Mouse (Mus musculus) embryonic fibroblast, embryonic 13.5 days (primary cell): ENCODE measurements around the gene Kcnj6.

ENCODE experiments used
- CTCF ChIP-seq: IDR thresholded peaks from 2 replicates; pipeline ENCODE4 v1.5.1; 2011; ENCODE audit warnings: mild to moderate bottlenecking, control low read depth, low read length, moderate library complexity, borderline replicate concordance; ENCODE audit not compliant: insufficient read depth
- POLR2A ChIP-seq: IDR thresholded peaks from 2 replicates; pipeline ENCODE4 v1.6.1; 2011; ENCODE audit warnings: low read depth, mild to moderate bottlenecking, control low read depth, low read length, moderate library complexity

DNA sequence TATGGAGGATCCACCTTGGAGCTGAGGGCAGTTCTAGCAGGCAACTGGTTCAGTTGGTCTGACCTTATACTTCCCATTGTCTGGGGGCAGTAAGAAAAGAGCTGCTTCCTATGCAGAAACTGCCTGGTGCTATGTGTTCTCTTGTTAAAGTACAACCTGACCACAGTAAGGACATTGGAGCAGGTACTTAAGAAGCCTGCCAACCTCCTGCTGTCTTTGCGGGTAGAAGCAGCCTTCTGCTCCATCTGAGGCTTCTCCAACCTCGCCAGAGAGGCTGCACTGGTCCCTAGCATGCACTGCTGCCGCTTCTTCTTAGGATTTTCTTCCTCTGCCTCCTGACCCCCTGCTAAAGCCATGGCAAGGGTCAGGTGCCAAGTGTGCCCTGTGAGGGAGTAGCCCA lies 113.6 kb downstream of the Kcnj6 start:
- no peak for TF ChIP-seq CTCF
- no peak for TF ChIP-seq POLR2A
